Mouse (Mus musculus): ENCODE results near the gene Cdhr5.

DNA sequence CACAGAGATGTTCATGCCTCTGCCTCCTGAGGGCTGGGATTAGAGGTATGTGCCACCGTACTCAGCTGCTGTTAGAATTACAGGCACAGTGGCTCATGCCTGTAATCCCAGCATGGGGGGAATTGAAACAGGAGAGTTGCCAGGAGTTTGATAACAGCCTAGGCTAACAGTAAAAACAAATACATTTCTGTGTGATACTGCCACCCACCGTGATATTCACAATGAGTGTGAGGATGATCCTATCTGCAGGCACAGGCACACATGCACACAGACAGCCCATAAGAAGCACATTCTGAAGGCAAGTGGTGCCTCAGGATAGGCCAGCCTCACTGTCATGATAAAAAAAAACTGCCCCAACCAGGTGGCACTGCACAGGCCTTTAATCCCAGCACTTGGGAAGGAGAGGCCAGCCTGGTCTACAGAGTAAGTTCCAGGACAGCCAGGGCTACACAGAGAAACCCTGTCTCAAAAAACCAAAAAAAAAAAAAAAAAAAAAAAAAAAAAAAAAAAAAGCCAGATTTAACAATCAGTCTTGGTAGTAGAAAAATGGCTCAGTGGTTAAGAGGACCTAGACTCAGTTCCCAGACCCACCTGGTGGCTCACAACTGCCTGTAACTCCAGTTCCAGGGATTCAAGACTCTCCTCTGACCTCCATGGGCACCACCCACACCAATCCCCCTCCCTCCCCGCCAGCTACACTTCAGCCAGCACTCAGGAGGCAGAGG is 21.5 kb upstream of the Cdhr5 start:
- TF ChIP-seq POLR2A (IDR thresholded peaks at IDR 0.05; ENCODE audit: insufficient read length, low read depth): no peak
- no peak for TF ChIP-seq POLR2AphosphoS2 (IDR thresholded peaks at IDR 0.05; ENCODE audit: insufficient read length, low read depth)
- TF ChIP-seq USF1 (IDR thresholded peaks at IDR 0.05; ENCODE audit: low read depth): no peak
- no peak for TF ChIP-seq MYOG (IDR thresholded peaks at IDR 0.05; ENCODE audit: control insufficient read depth in 1 of 3, insufficient read depth in 1 of 3, insufficient read length in 2 of 3, low read depth in 2 of 3)
- TF ChIP-seq TCF12 (IDR thresholded peaks at IDR 0.05; ENCODE audit: insufficient read depth, poor library complexity, severe bottlenecking): no peak
- TF ChIP-seq MYOD1 (IDR thresholded peaks at IDR 0.05; ENCODE audit: control insufficient read depth in 1 of 3, insufficient read length in 2 of 3, low read depth in 2 of 3): no peak
- TF ChIP-seq E2F4 (IDR thresholded peaks at IDR 0.05; ENCODE audit: insufficient read depth): no peak
- TF ChIP-seq REST (IDR thresholded peaks at IDR 0.05; ENCODE audit: insufficient read depth, insufficient read length): no peak
- TF ChIP-seq MAX (IDR thresholded peaks at IDR 0.05; ENCODE audit: low read depth): no peak
- no peak for TF ChIP-seq TCF3 (IDR thresholded peaks at IDR 0.05; ENCODE audit: insufficient read length, low read depth)
- no peak for TF ChIP-seq SRF (IDR thresholded peaks at IDR 0.05; ENCODE audit: control insufficient read depth, insufficient read length, low read depth)

Measured in myocyte (in vitro differentiated cells).